Mouse (Mus musculus) left cerebral cortex, adult 9 months (tissue): ENCODE measurements around the gene Myh1.

ENCODE experiments used
- DNase-seq, 2 experiments: peaks; one replicate each; pipeline ENCODE4 v3.0.0; 2022; ENCODE audit warnings: low spot score in 2 of 2

Myh1 gene

DNA sequence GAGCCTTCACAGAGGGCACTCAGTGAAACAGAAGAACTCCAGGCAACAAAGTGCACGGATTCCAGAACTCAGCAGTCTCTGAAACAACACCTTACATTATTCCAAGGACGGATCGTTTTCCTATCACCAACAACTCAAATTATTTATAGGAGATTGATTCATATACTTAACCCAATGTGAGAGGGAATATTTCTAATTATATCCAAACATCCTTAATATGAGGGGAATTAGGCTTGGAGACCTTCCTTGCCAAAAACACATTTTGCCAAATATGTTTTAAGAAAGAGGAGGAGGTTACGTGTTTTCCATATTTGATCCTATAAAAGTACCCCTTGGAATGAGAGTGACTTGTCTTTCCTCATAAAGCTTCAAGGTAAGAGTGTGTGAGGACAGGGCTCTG lies at the start of gene Myh1:
Gene Myh1, plus strand, starts transcription at position 301 of the 400 bp plus-strand sequence.
- no peak for DNase-seq

DNA sequence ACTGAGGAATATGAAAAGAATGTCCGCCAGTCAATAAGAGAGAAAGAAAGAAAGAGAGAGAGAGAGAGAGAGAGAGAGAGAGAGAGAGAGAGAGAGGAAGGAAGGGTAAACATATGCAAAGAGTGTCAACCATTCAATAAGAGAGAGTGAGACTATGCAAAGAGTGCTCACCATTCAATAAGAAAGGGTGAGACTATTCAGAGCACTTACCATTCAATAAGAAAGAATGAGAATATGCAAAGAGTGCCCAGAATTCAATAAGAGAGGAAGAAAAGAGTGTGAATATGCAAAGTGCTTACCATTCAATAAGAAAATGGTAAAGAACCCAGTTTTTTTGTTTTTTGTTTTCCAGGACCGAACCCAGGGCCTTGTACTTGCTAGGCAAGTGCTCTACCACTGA lies 49.6 kb upstream of the Myh1 start:
- no peak for DNase-seq

GRCm38 (mm10) chr11:67151159-67151558 lies 48.7 kb upstream of the Myh1 start:
- DNase-seq = no peak

- no peak for DNase-seq
Observed at GRCm38 (mm10) chr11:67151651-67152630, 47.9 kb upstream of the Myh1 start.

- peak; percentile 14 to 67 for DNase-seq
Observed at GRCm38 (mm10) chr11:67153123-67153522, 46.7 kb upstream of the Myh1 start.

- DNase-seq = no peak
Observed at GRCm38 (mm10) chr11:67153843-67154242, 46.0 kb upstream of the Myh1 start.

DNA sequence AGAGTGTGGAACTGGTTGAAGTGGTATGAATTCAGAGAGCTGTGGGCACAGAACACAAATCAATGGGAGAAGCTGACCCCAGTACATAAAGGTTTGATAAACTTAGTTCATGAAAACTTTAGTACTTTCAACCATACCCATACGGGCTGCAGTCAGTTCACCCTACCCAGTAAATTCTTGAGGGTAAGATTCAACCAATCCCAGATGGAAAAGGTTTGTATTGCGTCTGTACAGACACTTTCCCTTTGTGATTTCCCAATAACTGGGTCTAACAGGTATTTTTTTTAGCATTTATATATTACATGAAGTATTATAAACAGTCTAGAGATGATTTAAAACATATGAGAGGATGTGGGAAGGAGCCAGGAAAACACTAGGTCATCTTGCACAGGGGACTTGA lies 44.2 kb upstream of the Myh1 start:
- DNase-seq = no peak

- no peak for DNase-seq
Observed at GRCm38 (mm10) chr11:67160131-67160530, 39.7 kb upstream of the Myh1 start.

DNA sequence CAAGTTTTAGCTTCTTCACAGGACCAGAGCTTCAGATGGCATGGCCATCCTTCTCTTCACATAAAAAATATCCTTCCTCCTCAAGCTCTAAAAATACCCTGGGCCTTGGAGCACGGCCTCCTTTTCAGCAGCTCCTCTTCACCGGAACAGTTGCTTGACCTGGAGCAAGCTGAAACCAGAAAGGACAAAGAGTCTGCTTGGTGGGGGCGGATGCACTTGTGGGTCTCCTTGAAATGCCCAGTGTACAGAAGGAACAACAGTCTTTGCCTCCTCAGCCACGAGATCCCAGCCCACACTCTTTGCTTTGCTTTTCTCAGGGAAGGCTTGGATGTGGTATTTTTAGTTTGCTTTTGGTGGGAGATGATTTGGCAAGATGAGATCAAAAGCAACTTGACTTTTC lies 36.2 kb upstream of the Myh1 start:
- DNase-seq = peak; percentile 38 to 56

DNA sequence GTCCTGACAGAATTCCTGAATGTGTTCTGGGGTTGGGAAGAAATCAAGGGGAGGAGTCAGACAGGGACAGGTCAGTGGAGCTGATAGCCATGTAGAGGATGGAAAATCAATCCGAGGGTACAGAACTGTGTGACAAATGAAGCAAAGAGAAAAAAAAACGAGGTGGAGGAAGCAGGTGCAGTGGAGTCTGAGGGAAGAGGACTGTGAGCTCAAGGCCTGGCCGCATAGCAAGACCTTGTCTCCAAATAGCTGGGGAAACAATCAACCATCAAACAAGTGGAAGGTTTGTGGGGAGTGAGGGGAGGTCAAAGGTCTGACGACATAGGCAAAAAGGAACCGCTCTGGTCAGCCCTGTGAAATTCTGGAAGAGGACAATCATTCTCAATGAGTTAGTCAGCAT lies 35.0 kb upstream of the Myh1 start:
- DNase-seq = no peak

DNA sequence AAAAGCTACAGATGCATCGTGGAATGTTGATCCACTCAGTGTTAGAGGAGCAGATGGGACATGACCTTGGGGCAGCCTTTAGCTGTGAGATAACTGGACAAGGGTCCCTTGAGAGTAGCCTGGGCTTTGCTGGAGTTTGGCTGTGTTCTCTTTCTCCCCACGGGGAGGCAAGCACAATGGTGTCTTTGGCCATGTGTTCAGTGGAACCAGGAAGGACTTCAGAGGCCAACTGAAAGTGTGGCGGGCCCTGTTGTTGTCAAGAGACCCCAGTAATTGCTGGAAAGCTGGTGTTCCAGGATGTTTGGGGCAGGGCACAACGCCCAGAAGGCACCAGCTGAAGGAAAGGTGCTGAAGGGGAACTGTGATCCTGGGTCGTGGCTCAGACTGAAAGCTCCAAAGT lies 30.6 kb upstream of the Myh1 start:
- DNase-seq = no peak

GRCm38 (mm10) chr11:67170727-67171126 lies 29.1 kb upstream of the Myh1 start, which contains the start of gene Myh2:
Myh2 (plus strand) TSS chr11:67171027.
- DNase-seq = no peak

DNA sequence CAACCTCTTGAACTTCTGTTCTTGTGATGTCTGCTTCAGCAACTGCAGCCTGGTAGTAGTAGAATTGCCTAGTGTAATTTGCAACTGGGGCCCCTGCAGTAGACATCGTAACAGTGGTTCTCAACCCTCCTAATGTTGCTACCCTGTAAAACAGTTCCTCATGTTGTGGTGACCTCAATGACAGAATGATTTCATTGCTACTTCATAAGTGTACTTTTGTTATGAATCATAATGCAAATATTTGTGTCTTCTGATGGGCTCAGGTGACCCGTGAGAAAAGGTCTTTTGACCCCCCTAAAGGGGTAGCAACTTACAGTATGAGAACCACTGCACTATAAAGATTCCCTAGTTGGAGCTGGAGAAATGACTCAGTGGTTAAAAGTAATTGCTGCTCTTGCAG lies 27.4 kb upstream of the Myh1 start:
- no peak for DNase-seq

- DNase-seq = no peak
Observed at GRCm38 (mm10) chr11:67176376-67176775, 23.5 kb upstream of the Myh1 start.

DNA sequence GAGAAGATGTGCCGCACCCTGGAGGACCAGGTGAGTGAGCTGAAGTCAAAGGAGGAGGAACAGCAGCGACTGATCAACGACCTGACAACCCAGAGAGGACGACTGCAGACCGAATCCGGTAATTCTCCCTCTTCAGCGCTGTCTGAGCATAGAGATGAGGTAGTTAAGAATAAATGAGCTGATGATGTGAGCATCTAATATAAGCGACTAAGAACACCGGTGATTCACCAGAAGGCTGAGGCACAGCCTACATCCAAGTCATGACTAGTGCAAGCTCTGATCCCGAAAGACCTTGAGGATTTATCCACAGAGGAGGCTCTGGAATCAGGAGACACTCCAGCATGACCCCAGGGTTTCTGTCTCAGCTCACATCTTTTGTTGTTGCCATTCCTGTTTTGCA lies 9.5 kb upstream of the Myh1 start:
- DNase-seq = no peak

- no peak for DNase-seq
Observed at GRCm38 (mm10) chr11:67190814-67191213, 9.0 kb upstream of the Myh1 start.

DNA sequence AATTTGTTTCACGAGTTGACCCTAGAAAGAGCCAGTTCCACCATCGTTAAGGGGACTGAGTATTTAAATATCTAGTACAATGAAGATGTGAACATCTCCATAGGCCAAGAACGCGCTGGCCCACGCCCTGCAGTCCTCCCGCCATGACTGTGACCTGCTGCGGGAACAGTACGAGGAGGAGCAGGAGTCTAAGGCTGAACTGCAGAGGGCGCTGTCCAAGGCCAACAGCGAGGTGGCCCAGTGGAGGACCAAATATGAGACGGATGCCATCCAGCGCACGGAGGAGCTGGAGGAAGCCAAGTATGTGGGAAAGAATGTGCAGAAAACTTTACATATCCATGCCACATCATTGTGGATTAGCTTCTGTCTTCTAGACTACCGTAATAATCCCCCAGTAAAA lies 8.4 kb upstream of the Myh1 start:
- no peak for DNase-seq

- no peak for DNase-seq
Observed at GRCm38 (mm10) chr11:67199321-67199720, 531 bp upstream of the Myh1 start.

DNA sequence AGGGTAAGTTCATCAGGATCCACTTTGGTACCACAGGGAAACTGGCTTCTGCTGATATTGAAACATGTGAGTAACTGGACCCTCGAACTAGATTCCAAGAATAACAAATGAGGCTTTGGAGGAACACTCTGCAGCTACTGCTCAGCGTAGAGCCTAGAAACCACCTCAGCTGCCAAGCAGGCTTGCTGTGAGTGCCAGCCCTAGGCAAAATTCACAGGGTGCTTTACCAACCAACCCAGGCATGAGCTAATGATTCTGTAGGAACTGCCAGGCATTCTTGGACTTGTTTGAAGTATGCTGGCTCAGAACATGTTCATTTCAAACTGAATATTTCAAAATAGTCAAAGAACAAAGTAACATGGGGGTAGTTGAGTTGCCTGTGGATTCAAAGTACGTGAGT lies 4.9 kb downstream of the Myh1 start:
- peak in 1 of 2 experiments; percentile 31 for DNase-seq

GRCm38 (mm10) chr11:67221803-67222202 lies 22.0 kb downstream of the Myh1 start:
- DNase-seq = peak in 1 of 2 experiments; percentile 41

DNA sequence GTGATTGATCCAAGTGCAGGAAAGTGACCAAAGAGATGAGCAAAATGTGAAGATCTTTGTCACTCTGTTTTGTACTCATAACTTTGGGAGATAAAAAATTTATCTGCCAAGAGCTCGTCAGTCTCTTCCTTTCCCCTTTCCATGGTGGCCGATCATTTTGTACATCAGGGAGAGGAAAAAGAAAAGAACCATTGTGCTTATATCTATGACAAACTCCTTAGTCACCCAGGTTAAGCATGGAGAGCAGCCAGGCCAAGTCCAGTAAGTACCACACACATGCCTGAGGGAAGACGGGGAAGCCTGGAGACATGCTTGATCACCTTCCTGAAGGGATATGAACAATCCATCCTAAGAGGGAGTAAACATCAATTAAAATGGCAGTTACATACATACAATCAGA lies 24.6 kb downstream of the Myh1 start:
- DNase-seq = no peak

DNA sequence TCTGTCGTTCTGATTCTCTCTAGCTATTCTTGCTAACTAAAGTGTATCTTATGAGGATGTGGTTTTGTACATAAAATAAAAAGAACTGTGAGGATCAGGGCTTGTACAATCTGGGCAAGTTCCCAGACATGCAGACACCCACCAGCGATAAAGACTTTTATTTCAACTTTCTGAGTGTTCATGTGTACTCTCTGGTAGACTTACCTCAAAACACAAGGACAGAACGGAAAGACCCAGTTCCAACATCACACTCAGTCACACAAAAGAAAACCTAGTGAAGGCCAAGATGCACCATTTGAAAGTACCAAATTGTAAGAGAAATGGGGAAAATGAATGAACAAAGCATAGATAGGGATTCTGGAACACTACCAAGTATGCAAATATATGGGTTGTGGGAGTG lies 28.9 kb downstream of the Myh1 start:
- no peak for DNase-seq

- DNase-seq = peak in 1 of 2 experiments; percentile 34
Observed at GRCm38 (mm10) chr11:67229166-67229565, 29.3 kb downstream of the Myh1 start.
